Mouse (Mus musculus) neural tube, embryonic 13.5 days (tissue): Measurements from ENCODE around the gene Dbx1. TPM values are rescaled to one million over a fixed set of nuclear protein-coding genes. Genes with fewer than 3 reads are reported as not detected.

Source experiments
- ATAC-seq: fragments of 200-750 bp; cut with Nextera tagmentation; 2 replicates; pipeline ENCODE4 v1.8.0; 2017; ENCODE audit warnings: low read depth, mild to moderate bottlenecking, moderate TSS enrichment, moderate library complexity
- H3K27ac ChIP-seq: fragments of 300-500 bp; sonication (generic); replicated peaks from 2 replicates; pipeline ENCODE4 v1.5.1; 2015; ENCODE audit warnings: moderate library complexity, mild to moderate bottlenecking, inconsistent platforms
- H3K27me3 ChIP-seq: fragments of 300-500 bp; sonication (generic); 2 replicates; pipeline ENCODE4 v1.6.1; 2015; ENCODE audit warnings: mild to moderate bottlenecking, inconsistent platforms
- H3K36me3 ChIP-seq: fragments of 300-500 bp; sonication (generic); 2 replicates; pipeline ENCODE4 v1.6.1; 2015; ENCODE audit warnings: mild to moderate bottlenecking, inconsistent platforms
- H3K4me1 ChIP-seq: fragments of 300-500 bp; sonication (generic); replicated peaks from 2 replicates; pipeline ENCODE4 v1.6.1; 2015; ENCODE audit warnings: inconsistent platforms
- H3K4me2 ChIP-seq: fragments of 300-500 bp; sonication (generic); 2 replicates; pipeline ENCODE4 v1.6.1; 2015; ENCODE audit warnings: inconsistent platforms, mild to moderate bottlenecking, moderate library complexity
- H3K4me3 ChIP-seq: fragments of 300-500 bp; sonication (generic); 2 replicates; pipeline ENCODE4 v1.5.1; 2015; ENCODE audit warnings: mild to moderate bottlenecking, inconsistent platforms
- H3K9ac ChIP-seq: fragments of 300-500 bp; sonication (generic); 2 replicates; pipeline ENCODE4 v1.6.1; 2015; ENCODE audit warnings: moderate library complexity, mild to moderate bottlenecking, inconsistent platforms
- H3K9me3 ChIP-seq: fragments of 300-500 bp; sonication (generic); 2 replicates; pipeline ENCODE4 v1.6.1; 2016; ENCODE audit warnings: inconsistent platforms
- WGBS: fragments of 180-500 bp; shearing (Covaris S2); methylation state at CpG from one replicate; pipeline ENCODE4 v1.1.7; 2015; 5-methylcytosine and 5-hydroxymethylcytosine counted together
- polyA plus RNA-seq: library from polyadenylated mRNA; unstranded; fragments of >200 nt; fragmentation: Nextera tagmentation; extraction: Ambion mirVana; gene quantifications from 2 replicates; pipeline ENCODE4 v1.2.1, GENCODE M21; 2015

The Dbx1 gene
- polyA plus RNA-seq, 1 experiment from 2014 or later: 6.0 TPM

DNA sequence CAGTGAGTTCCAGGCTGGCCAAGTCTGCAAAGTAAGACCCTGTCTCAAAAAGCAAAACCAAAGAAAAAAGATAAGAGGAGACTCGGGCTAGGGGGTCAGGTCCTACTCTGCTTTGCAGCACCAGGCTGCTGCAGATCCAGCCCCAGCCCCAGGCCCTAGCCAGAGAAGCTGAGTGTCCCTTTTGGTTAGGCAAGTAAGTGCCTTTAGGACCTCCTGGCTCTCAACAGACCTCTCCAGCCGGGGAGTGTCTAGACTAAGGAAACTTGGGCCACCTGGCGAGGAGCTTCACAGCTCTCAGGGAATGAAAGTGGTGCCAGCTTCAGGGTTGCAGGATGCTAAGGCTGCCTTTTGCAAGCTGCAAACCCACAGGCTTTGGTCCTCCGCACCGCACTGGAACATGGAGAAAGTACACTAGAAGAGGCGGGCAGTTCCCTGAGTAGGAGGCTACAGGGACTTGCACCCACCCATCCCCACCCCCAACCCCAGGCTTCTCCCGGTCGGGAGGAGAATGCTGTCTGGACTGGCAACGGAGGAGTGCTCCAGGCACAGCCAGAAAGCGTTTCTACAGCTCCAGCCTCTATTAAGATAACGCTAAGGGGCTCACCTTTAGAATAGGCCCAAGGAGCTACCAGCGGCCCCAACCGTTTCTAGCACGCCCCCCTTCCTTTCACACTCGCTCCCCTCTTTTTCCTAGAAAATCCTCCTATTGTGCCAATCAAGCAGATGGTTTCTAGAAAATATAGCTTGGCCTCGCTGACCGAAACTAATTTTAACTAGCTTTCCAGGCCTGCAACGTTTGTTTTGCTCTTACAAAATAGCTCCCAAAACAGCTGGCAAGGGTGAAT lies 3.4 kb upstream of the Dbx1 start:
- WGBS: 7% methylated on average over 18 of the region's 18 CpGs
- ATAC-seq: no peak
- no peak overlapping the region for H3K9ac ChIP-seq
- H3K4me1 ChIP-seq: peaks cover 4% of the 10 kb centered on the region
- no peaks in the 10 kb centered on the region for H3K36me3 ChIP-seq
- H3K27ac ChIP-seq: no peak overlapping the region
- no peak overlapping the region for H3K4me2 ChIP-seq
- peaks cover 100% of the 10 kb centered on the region for H3K27me3 ChIP-seq
- 0 out of 2 replicates have a peak, but pooled peaks cover 3% of the 10 kb centered on the region for H3K9me3 ChIP-seq
- H3K4me3 ChIP-seq: no peak overlapping the region

DNA sequence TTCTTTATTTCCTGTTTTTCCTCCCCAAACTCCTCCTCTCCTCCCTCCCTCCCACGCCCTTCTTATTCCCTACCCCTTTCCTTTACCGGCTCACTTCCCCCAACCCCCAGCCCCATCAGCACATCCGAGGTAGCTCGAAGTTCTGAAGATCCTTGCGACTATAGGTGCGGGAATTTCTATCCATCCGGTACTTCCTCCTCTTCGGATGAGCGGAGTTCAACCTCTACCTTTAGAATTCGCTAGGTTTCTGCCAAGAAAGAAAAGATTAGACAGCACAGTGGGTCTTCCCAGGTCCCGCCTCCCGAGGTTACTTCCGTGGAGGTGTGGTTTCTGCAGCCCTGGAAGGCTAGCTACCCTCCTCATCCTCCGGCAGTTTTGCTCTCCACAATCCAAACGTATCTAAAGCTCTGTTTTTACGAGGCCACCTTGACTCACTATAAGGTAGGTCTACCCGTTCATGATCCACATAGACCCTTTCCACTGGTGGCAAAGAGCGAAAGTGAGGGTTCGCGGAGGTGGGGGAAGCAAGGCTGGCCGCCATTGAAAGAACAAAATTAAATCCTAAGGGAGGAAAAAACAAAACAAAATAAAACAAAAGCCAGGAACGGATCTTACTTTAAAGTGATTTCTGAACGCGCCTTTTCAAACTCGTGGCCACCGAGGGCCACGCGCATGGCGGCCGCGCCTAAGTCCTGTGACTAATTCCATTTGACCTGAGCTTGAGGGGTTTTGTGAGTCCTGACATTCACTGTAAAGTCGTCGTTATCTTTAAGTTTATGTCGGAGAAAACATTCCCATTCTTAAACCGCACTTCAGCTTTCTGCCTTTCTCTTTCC lies 2.5 kb upstream of the Dbx1 start:
- no peak for ATAC-seq
- Histone ChIP-seq H3K4me2 (no peak overlapping the region), H3K27ac (no peak overlapping the region), H3K4me3 (no peak overlapping the region), H3K9me3 (no peaks in the 10 kb centered on the region), H3K36me3 (no peaks in the 10 kb centered on the region), H3K4me1 (peaks cover 12% of the 10 kb centered on the region), H3K9ac (no peak overlapping the region), H3K27me3 (peaks cover 100% of the 10 kb centered on the region)
- WGBS: under 1% methylated on average over 35 of the region's 35 CpGs

DNA sequence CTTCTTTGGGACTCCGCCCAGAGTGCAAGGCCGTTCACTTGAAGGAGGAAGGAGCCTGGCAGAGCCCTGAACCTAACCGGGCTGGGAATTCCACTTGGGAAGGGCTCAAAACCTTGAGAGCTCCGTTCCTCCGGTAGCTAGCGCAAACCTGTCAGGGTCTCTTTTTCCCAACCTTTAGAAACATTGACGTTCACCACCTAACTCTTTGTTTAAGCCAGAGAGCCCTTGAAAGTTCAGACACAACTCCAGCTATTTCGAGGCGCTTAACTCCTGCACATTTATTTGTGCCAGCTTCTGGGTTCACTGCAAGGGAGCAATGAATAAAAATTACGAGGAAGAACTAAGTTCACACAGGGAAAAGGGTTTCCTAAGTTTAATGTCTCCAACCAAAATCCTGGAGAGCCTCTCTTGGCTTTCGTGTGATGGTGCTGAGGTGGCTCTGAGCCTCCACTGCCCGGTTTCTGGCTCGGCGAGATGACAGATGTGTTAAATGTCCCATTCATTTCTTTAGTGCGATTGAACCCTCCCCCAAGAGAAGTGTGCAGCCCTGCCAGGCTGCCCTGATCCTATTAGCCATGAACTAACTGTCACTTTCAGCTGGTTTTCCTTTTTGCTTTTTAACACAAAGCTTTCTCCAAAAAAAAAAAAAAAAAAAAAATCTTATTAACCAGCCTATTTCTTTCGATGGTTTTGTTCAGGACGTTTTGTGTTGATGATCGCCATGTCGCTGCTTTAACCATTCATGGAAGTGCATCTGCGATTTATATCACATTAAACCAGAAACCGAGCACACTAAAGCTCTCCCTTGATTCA lies 1.4 kb upstream of the Dbx1 start:
- Histone ChIP-seq H3K4me3 (no peak overlapping the region), H3K9ac (no peak overlapping the region), H3K4me1 (peaks cover 23% of the 10 kb centered on the region), H3K4me2 (no peak overlapping the region), H3K36me3 (no peaks in the 10 kb centered on the region), H3K9me3 (no peaks in the 10 kb centered on the region), H3K27me3 (peaks cover 100% of the 10 kb centered on the region), H3K27ac (no peak overlapping the region)
- no peak for ATAC-seq
- 1% methylated on average over 21 of the region's 21 CpGs for WGBS

- Histone ChIP-seq H3K9me3 (no peaks in the 10 kb centered on the region), H3K27me3 (peaks cover 100% of the 10 kb centered on the region), H3K4me3 (no peak overlapping the region), H3K4me1 (peaks cover 24% of the 10 kb centered on the region), H3K27ac (no peak overlapping the region), H3K9ac (no peak overlapping the region), H3K4me2 (no peak overlapping the region), H3K36me3 (no peaks in the 10 kb centered on the region)
- WGBS: 1% methylated on average over 9 of the region's 9 CpGs
- ATAC-seq: no peak
Measured at GRCm38 (mm10) chr7:49637281-49637680, 632 bp upstream of the Dbx1 start.

DNA sequence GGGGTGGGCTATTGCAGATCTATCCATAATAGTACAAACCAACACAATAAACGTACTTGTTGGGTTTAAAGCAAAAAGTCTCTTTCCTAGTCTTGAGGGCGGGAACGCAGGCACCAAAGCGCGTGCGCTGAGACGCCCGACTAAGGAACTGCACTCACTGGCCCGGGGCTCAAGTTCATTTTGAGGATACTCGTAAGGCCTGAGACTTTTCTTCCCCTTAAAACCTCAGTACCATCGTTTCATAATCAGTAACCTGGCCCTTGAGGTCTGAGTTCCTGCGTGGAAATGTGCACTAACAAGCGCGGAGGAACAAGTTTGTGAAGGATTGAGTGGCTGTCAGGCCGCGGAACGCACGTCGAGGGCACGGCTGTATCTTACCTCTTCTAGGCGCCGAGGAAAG lies 678 bp downstream of the Dbx1 start:
- no peak overlapping the region for H3K27ac ChIP-seq
- peaks cover 100% of the 10 kb centered on the region for H3K27me3 ChIP-seq
- H3K4me3 ChIP-seq: peak overlapping the region; percentile 3; the same call in 1 of the 2 replicates
- no peak for ATAC-seq
- no peak overlapping the region for H3K4me2 ChIP-seq
- no peaks in the 10 kb centered on the region for H3K36me3 ChIP-seq
- 1% methylated on average over 22 of the region's 22 CpGs for WGBS
- H3K9ac ChIP-seq: no peak overlapping the region
- no peaks in the 10 kb centered on the region for H3K9me3 ChIP-seq
- peaks cover 24% of the 10 kb centered on the region for H3K4me1 ChIP-seq

- peak; percentile 15; the same call in 1 of the 2 replicates for ATAC-seq
- WGBS: under 1% methylated on average over 35 of the region's 35 CpGs
- Histone ChIP-seq H3K27me3 (peaks cover 100% of the 10 kb centered on the region), H3K9me3 (no peaks in the 10 kb centered on the region), H3K9ac (no peak overlapping the region), H3K4me3 (no peak overlapping the region), H3K4me2 (peak overlapping the region; percentile 37; the same call in 1 of the 2 replicates), H3K4me1 (peaks cover 24% of the 10 kb centered on the region), H3K27ac (no peak overlapping the region), H3K36me3 (no peaks in the 10 kb centered on the region)
Measured at GRCm38 (mm10) chr7:49635074-49635621, 1.5 kb downstream of the Dbx1 start.

DNA sequence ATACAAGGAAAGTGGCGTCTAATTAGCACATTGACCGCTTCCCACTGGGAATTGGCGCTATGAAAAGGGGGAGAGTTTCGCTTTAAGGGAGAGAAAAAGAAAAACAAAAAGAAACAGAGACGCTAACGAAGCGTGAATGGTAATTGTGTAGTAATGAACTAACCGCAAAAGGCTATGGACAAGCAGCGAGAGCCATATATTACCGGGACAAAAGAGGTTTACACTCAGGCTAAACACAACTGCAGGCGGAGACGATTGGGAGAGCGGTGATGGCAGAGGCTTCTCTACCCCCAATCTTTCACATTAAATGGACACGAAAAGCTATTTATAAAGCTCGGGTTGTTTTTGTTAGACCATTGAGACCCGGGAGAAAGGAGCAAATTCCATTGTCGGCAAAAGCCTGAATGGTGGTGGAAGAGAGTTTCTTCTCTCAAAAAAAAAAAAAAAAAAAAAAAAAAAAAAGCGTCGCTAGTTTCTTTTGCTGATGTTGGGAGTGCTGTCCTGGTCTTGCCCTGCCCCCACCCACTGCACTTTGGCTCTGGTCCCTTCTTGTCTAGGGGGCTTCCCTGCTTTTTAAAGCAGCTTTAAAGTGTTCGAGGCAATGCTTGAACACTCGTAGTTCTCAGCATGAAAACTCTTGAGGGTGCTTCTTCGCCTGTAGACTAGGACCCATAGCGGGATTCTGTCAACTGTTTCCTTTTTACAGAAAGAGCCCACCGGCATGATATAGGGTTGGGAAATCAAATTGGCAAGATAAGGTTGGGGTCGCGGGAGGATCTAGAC lies 2.2 kb downstream of the Dbx1 start:
- Histone ChIP-seq H3K4me1 (peaks cover 24% of the 10 kb centered on the region), H3K4me3 (peak overlapping the region; percentile 20), H3K36me3 (no peaks in the 10 kb centered on the region), H3K9me3 (no peaks in the 10 kb centered on the region), H3K9ac (no peak overlapping the region), H3K4me2 (peak overlapping the region; percentile 37), H3K27me3 (peaks cover 100% of the 10 kb centered on the region), H3K27ac (no peak overlapping the region)
- under 1% methylated on average over 26 of the region's 26 CpGs for WGBS
- 0 out of 2 replicates have a peak, but pooled peaks have one; percentile 40 for ATAC-seq

- H3K4me1 ChIP-seq: peaks cover 24% of the 10 kb centered on the region
- H3K9ac ChIP-seq: no peak overlapping the region
- peaks cover 100% of the 10 kb centered on the region for H3K27me3 ChIP-seq
- H3K27ac ChIP-seq: no peak overlapping the region
- H3K36me3 ChIP-seq: no peaks in the 10 kb centered on the region
- H3K4me3 ChIP-seq: peak overlapping the region; percentile 20
- no peak for ATAC-seq
- WGBS: under 1% methylated on average over 33 of the region's 33 CpGs
- no peaks in the 10 kb centered on the region for H3K9me3 ChIP-seq
- H3K4me2 ChIP-seq: peak overlapping the region; percentile 37
Measured at GRCm38 (mm10) chr7:49633375-49633956, 3.2 kb downstream of the Dbx1 start.

DNA sequence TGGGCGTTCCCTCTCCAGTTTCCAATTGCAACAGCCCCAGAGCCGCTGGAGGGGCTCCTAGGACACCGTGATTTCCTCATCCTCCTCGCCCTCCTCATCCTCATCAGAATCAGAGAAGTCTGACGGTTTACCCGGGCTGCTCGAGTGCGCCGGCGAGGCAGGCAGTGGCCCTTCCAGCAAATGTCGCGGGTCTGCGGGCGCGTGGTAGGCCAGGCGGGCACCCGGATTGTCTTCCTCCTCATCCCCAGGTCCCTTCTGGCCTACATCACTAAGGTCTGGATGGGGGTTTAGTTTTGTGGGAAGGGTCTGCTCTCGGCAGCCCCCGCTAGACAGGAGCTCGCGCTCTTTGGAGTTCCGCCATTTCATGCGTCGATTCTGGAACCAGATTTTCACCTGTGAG lies 4.3 kb downstream of the Dbx1 start:
- H3K4me2 ChIP-seq: no peak overlapping the region
- WGBS: 2% methylated on average over 24 of the region's 24 CpGs
- no peak overlapping the region for H3K4me3 ChIP-seq
- H3K27me3 ChIP-seq: peaks cover 100% of the 10 kb centered on the region
- no peaks in the 10 kb centered on the region for H3K36me3 ChIP-seq
- H3K4me1 ChIP-seq: peaks cover 24% of the 10 kb centered on the region
- H3K9me3 ChIP-seq: no peaks in the 10 kb centered on the region
- no peak overlapping the region for H3K9ac ChIP-seq
- no peak for ATAC-seq
- H3K27ac ChIP-seq: no peak overlapping the region

DNA sequence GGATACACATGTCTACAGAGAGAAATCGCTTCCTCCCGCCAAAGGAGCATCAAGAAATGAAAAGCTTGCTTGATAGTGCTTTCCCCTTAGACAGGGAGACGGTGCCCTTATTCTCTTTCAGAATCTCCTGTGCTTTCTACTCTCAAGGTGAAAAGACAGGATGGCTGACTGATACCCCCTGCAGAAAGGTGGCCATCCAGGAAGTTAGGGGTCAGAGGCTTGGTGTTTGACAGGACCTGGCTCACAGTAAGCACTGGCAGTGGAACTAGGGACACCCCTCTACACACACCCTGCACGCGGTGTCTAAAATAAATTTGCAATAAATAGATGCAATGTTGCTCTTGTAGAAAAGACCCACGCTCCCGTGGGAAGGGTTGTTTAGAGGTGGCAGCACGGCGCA lies 4.8 kb downstream of the Dbx1 start:
- ATAC-seq: no peak
- Histone ChIP-seq H3K27me3 (peaks cover 100% of the 10 kb centered on the region), H3K36me3 (no peaks in the 10 kb centered on the region), H3K9ac (no peak overlapping the region), H3K27ac (no peak overlapping the region), H3K4me3 (no peak overlapping the region), H3K4me2 (no peak overlapping the region), H3K4me1 (peaks cover 24% of the 10 kb centered on the region), H3K9me3 (no peaks in the 10 kb centered on the region)
- WGBS: 12% methylated on average over 9 of the region's 9 CpGs

GRCm38 (mm10) chr7:49620160-49620559 lies 16.5 kb downstream of the Dbx1 start:
- no peaks in the 10 kb centered on the region for H3K36me3 ChIP-seq
- no peak overlapping the region for H3K9ac ChIP-seq
- H3K27ac ChIP-seq: no peak overlapping the region
- no peak for ATAC-seq
- WGBS: 63% methylated on average over 1 of the region's 1 CpGs
- H3K4me3 ChIP-seq: no peak overlapping the region
- H3K9me3 ChIP-seq: no peaks in the 10 kb centered on the region
- no peak overlapping the region for H3K4me2 ChIP-seq
- H3K4me1 ChIP-seq: no peaks in the 10 kb centered on the region
- peaks cover 94% of the 10 kb centered on the region for H3K27me3 ChIP-seq
